In the genomic region with DNA sequence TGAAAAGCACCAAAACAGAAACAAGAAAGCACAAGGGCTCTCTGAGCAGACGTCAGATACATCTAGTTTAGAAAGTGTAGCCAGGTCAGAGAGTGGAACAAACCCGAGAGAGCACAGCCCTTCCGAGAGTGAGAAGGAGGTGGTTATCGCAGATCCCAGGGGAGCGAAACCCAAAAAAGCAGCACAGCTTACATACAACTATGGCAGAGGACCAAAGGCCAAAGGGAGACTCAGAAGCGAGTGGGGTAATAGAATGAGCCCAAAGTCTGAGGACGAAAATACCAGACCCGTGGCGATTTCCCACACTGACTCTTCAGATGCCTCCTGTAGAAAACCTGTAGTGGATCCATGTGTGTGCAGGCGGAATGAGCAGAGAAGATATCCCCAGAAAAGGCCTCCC, we compare ENCODE assay signal across 31 mouse cellular contexts. TPM values are rescaled to one million over a fixed set of nuclear protein-coding genes. Genes with fewer than 3 reads are reported as not detected.
DNase-seq lines count a peak whose midpoint lies in the region; ATAC-seq and TF ChIP-seq lines count a peak whose summit lies in the region.
"Had no signal": no experiment of that assay in that cellular context is flagged by ENCODE, and none has a peak within 500 bp of the region (broad histone marks: within the 10 kb centered on the region; RNA-seq: fewer than 3 reads in every experiment).

No protein-coding gene starts in this region.

- H3K4me1 ChIP-seq in liver, adult 2 months (ENCODE audit: control insufficient read depth, insufficient read depth, low read length) = peaks cover 26% of the 10 kb centered on the region
- peaks cover 32% of the 10 kb centered on the region for H3K4me1 ChIP-seq in liver, embryonic 12.5 days
- peaks cover 13 to 49% of the 10 kb centered on the region in 2 experiments for H3K4me1 ChIP-seq in CH12.LX (ENCODE audit: control insufficient read depth in 1 of 2, insufficient read depth in 2 of 2)

- dilution Hi-C loops in CH12.LX (cut with MboI; ENCODE audit: extremely low pct_ligation_motif_present, extremely low pct_unique_long_range_greater_than_20kb, low sequenced_read_pairs) = no loop called here

- TF ChIP-seq EP300 in CH12.LX (IDR thresholded peaks at IDR 0.05; ENCODE audit: low read length) = no peak

- TF ChIP-seq RAD21 in CH12.LX (IDR thresholded peaks at IDR 0.05; ENCODE audit: low read depth, low read length) = no peak

- ATAC-seq in liver, embryonic 12.5 days = no peak
- ATAC-seq: forebrain, embryonic 15.5 days; hindbrain, embryonic 16.5 days; intestine, embryonic 15.5 days had no signal

- peaks cover 34% of the 10 kb centered on the region for H3K36me3 ChIP-seq in liver, adult 2 months (ENCODE audit: control insufficient read depth, insufficient read depth, low read length)
- peaks cover 78% of the 10 kb centered on the region for H3K36me3 ChIP-seq in liver, embryonic 12.5 days
- H3K36me3 ChIP-seq in CH12.LX (replicated peaks in 1 of 2; ENCODE audit: control insufficient read depth in 1 of 2, insufficient read depth in 1 of 2, low read length in 1 of 2) = peaks cover 42 to 83% of the 10 kb centered on the region in 2 experiments

- TF ChIP-seq POLR2A in liver, adult 2 months (IDR thresholded peaks at IDR 0.05; ENCODE audit: extremely low read depth, insufficient read depth, low read length) = no peak
- no peak for TF ChIP-seq POLR2A in CH12.LX (IDR thresholded peaks at IDR 0.05; ENCODE audit: low read depth, low read length)

- no peaks in the 10 kb centered on the region for H3K9me3 ChIP-seq in liver, embryonic 12.5 days (replicated peaks)
- no peaks in the 10 kb centered on the region for H3K9me3 ChIP-seq in CH12.LX (replicated peaks; ENCODE audit: low read length)
- H3K9me3 ChIP-seq: embryonic facial prominence, embryonic 10.5 days; embryonic facial prominence, embryonic 13.5 days; forebrain, embryonic 12.5 days; forebrain, embryonic 15.5 days; heart, embryonic 12.5 days; heart, embryonic 15.5 days; hindbrain, embryonic 10.5 days; hindbrain, embryonic 13.5 days; intestine, embryonic 15.5 days had no signal

- peaks cover 24% of the 10 kb centered on the region for H3K79me2 ChIP-seq in liver, adult 2 months (ENCODE audit: control insufficient read depth, insufficient read depth, low read length)
- H3K79me2 ChIP-seq in CH12.LX (replicated peaks; ENCODE audit: control insufficient read depth, extremely low read depth, insufficient read depth, poor library complexity, severe bottlenecking) = peaks cover 91% of the 10 kb centered on the region

- TF ChIP-seq CTCF in liver, adult 2 months (IDR thresholded peaks at IDR 0.05; ENCODE audit: low read depth, low read length) = no peak
- no peak for TF ChIP-seq CTCF in CH12.LX (conservative IDR thresholded peaks at IDR 0.05 in 1 of 2, IDR thresholded peaks at IDR 0.05 in 1 of 2; ENCODE audit: low read depth in 2 of 2, low read length in 2 of 2)

- peak overlapping the region; percentile 82 for H3K27ac ChIP-seq in liver, adult 2 months (replicated peaks; ENCODE audit: insufficient read depth, low read depth, low read length)
- no peak overlapping the region for H3K27ac ChIP-seq in liver, embryonic 12.5 days
- H3K27ac ChIP-seq in CH12.LX (ENCODE audit: insufficient read depth, low read depth) = no peak overlapping the region
- H3K27ac ChIP-seq: embryonic facial prominence, embryonic 10.5 days; embryonic facial prominence, embryonic 13.5 days; forebrain, embryonic 12.5 days; forebrain, embryonic 15.5 days; heart, embryonic 15.5 days; hindbrain, embryonic 10.5 days; hindbrain, embryonic 13.5 days; intestine, embryonic 15.5 days had no signal

- intact Hi-C loops in gastrocnemius, postnatal 14 days (cut with DNase I; ENCODE audit: low total_unique reads) = no loop called here

- peak; percentile 45 for DNase-seq in adrenal gland, adult 2 months
- no peak for DNase-seq in adrenal gland, adult 18-20 months (ENCODE audit: low spot score in 2 of 2)
- peak; percentile 72 for DNase-seq in liver, adult 2 months (ENCODE audit: extremely low read depth, low read depth, low spot score)
- DNase-seq in CH12.LX (ENCODE audit: extremely low read depth) = peak; percentile 21
- DNase-seq in adrenal gland, postnatal 14 days = peak; percentile 45
- no peak for DNase-seq in gastrocnemius, postnatal 14 days
- DNase-seq in layer of hippocampus, postnatal 10 days (ENCODE audit: low spot score in 2 of 2) = no peak
- DNase-seq: B cell, adult 2 months; cerebellum, adult 11-12 months; cerebellum, adult 8-10 months; cerebellum, postnatal 10 days; cerebellum, postnatal 36 days; embryo, embryonic 11 days; gastrocnemius, postnatal 36 days; heart, postnatal 10 days; heart, postnatal 36 days; kidney, adult 11 months had no signal

- peak overlapping the region; percentile 28; the same call in 1 of the 2 replicates for H3K9ac ChIP-seq in liver, adult 2 months (ENCODE audit: low read depth, low read length)
- H3K9ac ChIP-seq in liver, embryonic 12.5 days = no peak overlapping the region
- no peak overlapping the region for H3K9ac ChIP-seq in CH12.LX (ENCODE audit: insufficient read depth, low read depth)
- H3K9ac ChIP-seq: embryonic facial prominence, embryonic 13.5 days; forebrain, embryonic 12.5 days; forebrain, embryonic 15.5 days; heart, embryonic 12.5 days; heart, embryonic 15.5 days; hindbrain, embryonic 13.5 days; intestine, embryonic 15.5 days had no signal

- in situ Hi-C loops in CH12.LX (cut with MboI; ENCODE audit: low pct_ligation_motif_present, low pct_unique_long_range_greater_than_20kb, low sequenced_read_pairs) = no loop called here

- no peaks in the 10 kb centered on the region for H3K27me3 ChIP-seq in liver, adult 2 months (ENCODE audit: control insufficient read depth, insufficient read depth, low read length)
- H3K27me3 ChIP-seq in liver, embryonic 12.5 days (replicated peaks) = no peaks in the 10 kb centered on the region
- no peaks in the 10 kb centered on the region for H3K27me3 ChIP-seq in CH12.LX (replicated peaks)
- H3K27me3 ChIP-seq: embryonic facial prominence, embryonic 13.5 days; forebrain, embryonic 12.5 days; forebrain, embryonic 15.5 days; heart, embryonic 12.5 days; heart, embryonic 15.5 days; hindbrain, embryonic 13.5 days; intestine, embryonic 15.5 days had no signal

- 40% methylated on average over 10 of the region's 10 CpGs for WGBS in liver, adult 2 months
- WGBS in liver, embryonic 12.5 days (ENCODE audit: insufficient replicate concordance) = 85% methylated on average over 10 of the region's 10 CpGs

- no peak overlapping the region for H3K4me2 ChIP-seq in liver, embryonic 12.5 days
- no peak overlapping the region for H3K4me2 ChIP-seq in CH12.LX (ENCODE audit: insufficient read depth, low read depth, poor library complexity, severe bottlenecking)
- H3K4me2 ChIP-seq: embryonic facial prominence, embryonic 13.5 days; forebrain, embryonic 12.5 days; forebrain, embryonic 15.5 days; heart, embryonic 12.5 days; heart, embryonic 15.5 days; hindbrain, embryonic 13.5 days; intestine, embryonic 15.5 days had no signal

- no peak overlapping the region for H3K4me3 ChIP-seq in liver, adult 2 months (ENCODE audit: insufficient read depth, low read depth, low read length)
- no peak overlapping the region for H3K4me3 ChIP-seq in liver, embryonic 12.5 days
- no peak overlapping the region for H3K4me3 ChIP-seq in CH12.LX (replicated peaks in 1 of 3; ENCODE audit: low read depth in 2 of 3, low read length in 2 of 3, poor library complexity in 1 of 3)
- H3K4me3 ChIP-seq: embryonic facial prominence, embryonic 10.5 days; embryonic facial prominence, embryonic 13.5 days; erythroblast, embryonic 14.5 days; forebrain, embryonic 12.5 days; forebrain, embryonic 15.5 days; heart, embryonic 12.5 days; heart, embryonic 15.5 days; hindbrain, embryonic 10.5 days; hindbrain, embryonic 13.5 days; intestine, embryonic 15.5 days had no signal

RNA-seq across cellular contexts. Expression of a gene that starts 5.9 kb away (rescaled TPM):
- total RNA-seq in adrenal gland, adult 2 months (2021) = 10 to 100 TPM; 66.1 to 93.2 TPM
- 23.7 and 31.0 TPM in 2 replicates for polyA plus RNA-seq in adrenal gland, adult 2 months (2012; rRNA removed)
- total RNA-seq in adrenal gland, adult 18-20 months (2021) = 10 to 100 TPM; 96.3 to 97.4 TPM
- 31.6 and 34.8 TPM in 2 replicates for total RNA-seq in liver, adult 2 months (2014; rRNA removed)
- 12.2 and 21.5 TPM in 2 replicates for polyA plus RNA-seq in liver, adult 2 months (2012; rRNA removed)
- polyA plus RNA-seq in liver, embryonic 12.5 days (2016; fragmentation: Nextera tagmentation; extraction: Ambion mirVana) = 53.5 and 55.7 TPM in 2 replicates
- total RNA-seq in CH12.LX (2012; rRNA removed) (53.7 and 55.5 TPM in 2 replicates), CH12.LX (2014; rRNA removed) (70.5 and 75.2 TPM in 2 replicates)
- 87.0 and 89.8 TPM in 2 replicates for polyA plus RNA-seq in CH12.LX (2012; ENCODE audit: insufficient read length, low read depth)
- total RNA-seq in adrenal gland, postnatal 14 days (2021) = 63.1 and 69.5 TPM in 2 replicates
- 10 to 100 TPM; 18.3 to 18.9 TPM for total RNA-seq in gastrocnemius, postnatal 14 days (2021)
- total RNA-seq in layer of hippocampus, postnatal 10 days (2021) = 10 to 100 TPM; 61.5 to 64.2 TPM

RNA-seq across cellular contexts. Expression of a gene that starts 28.4 kb away (rescaled TPM):
- 100 to 1,000 TPM; 101 to 104 TPM for total RNA-seq in adrenal gland, adult 2 months (2021)
- 4.1 and 4.5 TPM in 2 replicates for polyA plus RNA-seq in adrenal gland, adult 2 months (2012; rRNA removed)
- total RNA-seq in adrenal gland, adult 18-20 months (2021) = 100 to 1,000 TPM in 1 of 2 experiments, 10 to 100 TPM in 1; 95.1 to 114 TPM
- 63.0 and 78.5 TPM in 2 replicates for total RNA-seq in liver, adult 2 months (2014; rRNA removed)
- polyA plus RNA-seq in liver, adult 2 months (2012; rRNA removed) = 12.0 and 13.7 TPM in 2 replicates
- polyA plus RNA-seq in liver, embryonic 12.5 days (2016; fragmentation: Nextera tagmentation; extraction: Ambion mirVana) = 48.6 and 48.7 TPM in 2 replicates
- total RNA-seq in CH12.LX (2012; rRNA removed) (51.6 and 53.0 TPM in 2 replicates), CH12.LX (2014; rRNA removed) (86.7 and 88.1 TPM in 2 replicates)
- polyA plus RNA-seq in CH12.LX (2012; ENCODE audit: insufficient read length, low read depth) = 43.6 and 45.9 TPM in 2 replicates
- total RNA-seq in adrenal gland, postnatal 14 days (2021) = 74.8 and 78.5 TPM in 2 replicates
- 10 to 100 TPM; 26.7 to 27.9 TPM for total RNA-seq in gastrocnemius, postnatal 14 days (2021)
- 10 to 100 TPM; 71.9 to 75.3 TPM for total RNA-seq in layer of hippocampus, postnatal 10 days (2021)

RNA-seq across cellular contexts. Expression of a gene that starts 28.6 kb away (rescaled TPM):
- 100 to 1,000 TPM; 274 to 368 TPM for total RNA-seq in adrenal gland, adult 2 months (2021)
- polyA plus RNA-seq in adrenal gland, adult 2 months (2012; rRNA removed) = 268 and 567 TPM in 2 replicates
- total RNA-seq in adrenal gland, adult 18-20 months (2021) = 100 to 1,000 TPM; 306 to 371 TPM
- 88.7 and 101 TPM in 2 replicates for total RNA-seq in liver, adult 2 months (2014; rRNA removed)
- polyA plus RNA-seq in liver, adult 2 months (2012; rRNA removed) = 59.6 and 75.9 TPM in 2 replicates
- polyA plus RNA-seq in liver, embryonic 12.5 days (2016; fragmentation: Nextera tagmentation; extraction: Ambion mirVana) = 185 and 192 TPM in 2 replicates
- total RNA-seq in CH12.LX (2012; rRNA removed) (105 and 123 TPM in 2 replicates), CH12.LX (2014; rRNA removed) (149 and 190 TPM in 2 replicates)
- polyA plus RNA-seq in CH12.LX (2012; ENCODE audit: insufficient read length, low read depth) = 161 and 193 TPM in 2 replicates
- 247 and 248 TPM in 2 replicates for total RNA-seq in adrenal gland, postnatal 14 days (2021)
- total RNA-seq in gastrocnemius, postnatal 14 days (2021) = 100 to 1,000 TPM; 147 to 150 TPM
- total RNA-seq in layer of hippocampus, postnatal 10 days (2021) = 100 to 1,000 TPM; 163 to 170 TPM

RNA-seq across cellular contexts. Expression of a gene that starts 56.8 kb away (rescaled TPM):
- 100 to 1,000 TPM in 1 of 2 experiments, not detected in 1; 112 TPM for total RNA-seq in adrenal gland, adult 2 months (2021)
- polyA plus RNA-seq in adrenal gland, adult 2 months (2012; rRNA removed) = 6.3 and 15.7 TPM in 2 replicates
- 100 to 1,000 TPM in 1 of 2 experiments, not detected in 1; 120 TPM for total RNA-seq in adrenal gland, adult 18-20 months (2021)
- total RNA-seq in liver, adult 2 months (2014; rRNA removed) = 1.4 and 1.9 TPM in 2 replicates
- 0.93 and 1.9 TPM in 2 replicates for polyA plus RNA-seq in liver, adult 2 months (2012; rRNA removed)
- 0.58 TPM in 1 of 2 replicates, not detected in the other for polyA plus RNA-seq in liver, embryonic 12.5 days (2016; fragmentation: Nextera tagmentation; extraction: Ambion mirVana)
- total RNA-seq in CH12.LX (2012; rRNA removed) = not detected in 2 replicates
- total RNA-seq in CH12.LX (2014; rRNA removed) = not detected in 2 replicates
- not detected in 2 replicates for polyA plus RNA-seq in CH12.LX (2012; ENCODE audit: insufficient read length, low read depth)
- 2.3 and 2.8 TPM in 2 replicates for total RNA-seq in adrenal gland, postnatal 14 days (2021)
- not detected for total RNA-seq in gastrocnemius, postnatal 14 days (2021)
- not detected for total RNA-seq in layer of hippocampus, postnatal 10 days (2021)
- total RNA-seq: gastrocnemius, adult 8-10 months; gastrocnemius, postnatal 36 days; granulocyte monocyte progenitor cell, adult 5-6 weeks; heart, postnatal 36 days had no signal
- polyA plus RNA-seq: embryonic facial prominence, embryonic 10.5 days; embryonic facial prominence, embryonic 13.5 days; erythroblast, embryonic 14.5 days; forebrain, embryonic 12.5 days; forebrain, embryonic 15.5 days; hindbrain, embryonic 10.5 days; hindbrain, embryonic 13.5 days; hindbrain, embryonic 16.5 days had no signal

Comparison
In these comparisons a context has a peak if more than half of its experiments do, and no peak if none do; other contexts are left out.
1. DNase-seq: peak in adrenal gland, adult 2 months (single experiment), liver, adult 2 months (single experiment), CH12.LX (single experiment) and adrenal gland, postnatal 14 days (single experiment); none in adrenal gland, adult 18-20 months (0 of 2), gastrocnemius, postnatal 14 days (single experiment) and layer of hippocampus, postnatal 10 days (0 of 2).